Mouse (Mus musculus) layer of hippocampus, adult 2 months (tissue): Measurements from ENCODE around the gene Il16. TPM values are rescaled to one million over a fixed set of nuclear protein-coding genes. Genes with fewer than 3 reads are reported as not detected.
A peak's percentile ranks its signal among the peaks of the same experiment; 100 is the strongest.

ENCODE experiments used
- DNase-seq, 2 experiments: peaks; one replicate each; pipeline ENCODE4 v3.0.0; 2022; ENCODE audit warnings: low spot score in 2 of 2
- H3K27ac ChIP-seq: fragments of 200-600 bp; 2 replicates; pipeline ENCODE4 v1.8.1; 2022
- H3K4me3 ChIP-seq: fragments of 200-600 bp; 2 replicates; pipeline ENCODE4 v1.8.1; 2022; ENCODE audit warnings: mild to moderate bottlenecking
- CTCF ChIP-seq: fragments of 200-600 bp; conservative IDR thresholded peaks from 2 replicates; pipeline ENCODE4 v1.8.1; 2022; ENCODE audit warnings: antibody characterized with exemption, mild to moderate bottlenecking, moderate library complexity
- total RNA-seq, 2 experiments: library from RNA; stranded (reverse); gene quantifications; 2 replicates each; pipeline ENCODE4 v1.2.3; 2021

Gene Il16
- total RNA-seq, 2 experiments from 2014 or later = 67.3 to 70.3 TPM

DNA sequence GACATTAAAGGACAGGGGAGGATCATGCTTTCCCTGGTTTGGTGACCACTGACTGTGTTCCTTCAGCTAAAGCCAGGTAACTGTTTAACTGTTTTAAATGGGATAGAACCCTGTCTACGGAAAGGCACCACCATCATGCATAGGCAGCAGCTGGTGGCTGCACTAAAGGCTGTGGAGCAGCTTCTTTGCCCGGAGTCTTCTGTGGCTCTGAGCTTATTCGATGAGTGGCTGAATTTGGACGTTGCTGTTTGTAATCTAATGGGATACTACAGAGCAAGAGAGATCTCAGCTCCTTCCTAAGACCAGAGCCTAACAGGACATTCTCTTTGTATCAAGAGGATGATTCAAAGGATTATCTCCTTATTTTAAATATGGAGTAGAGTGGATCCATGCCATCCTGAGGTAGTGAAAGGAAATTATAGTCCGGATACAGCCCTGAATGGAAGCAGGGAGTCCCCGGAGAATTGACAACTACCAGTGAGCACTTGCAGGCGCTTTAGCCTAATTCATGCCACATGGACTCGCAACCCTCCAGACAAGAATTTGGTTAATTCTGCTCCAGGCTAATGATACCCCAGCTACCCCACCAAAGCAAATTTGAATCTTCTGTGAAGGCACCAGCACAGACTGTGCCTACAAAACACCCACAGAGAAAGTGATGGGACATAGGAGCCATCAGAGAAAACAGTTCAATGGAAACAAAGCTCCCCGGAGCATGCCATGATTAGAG, 42.3 kb downstream of the Il16 start:
- DNase-seq = no peak
- no peak overlapping the region for H3K4me3 ChIP-seq
- peak overlapping the region; percentile 33 for H3K27ac ChIP-seq
- no peak for TF ChIP-seq CTCF

DNA sequence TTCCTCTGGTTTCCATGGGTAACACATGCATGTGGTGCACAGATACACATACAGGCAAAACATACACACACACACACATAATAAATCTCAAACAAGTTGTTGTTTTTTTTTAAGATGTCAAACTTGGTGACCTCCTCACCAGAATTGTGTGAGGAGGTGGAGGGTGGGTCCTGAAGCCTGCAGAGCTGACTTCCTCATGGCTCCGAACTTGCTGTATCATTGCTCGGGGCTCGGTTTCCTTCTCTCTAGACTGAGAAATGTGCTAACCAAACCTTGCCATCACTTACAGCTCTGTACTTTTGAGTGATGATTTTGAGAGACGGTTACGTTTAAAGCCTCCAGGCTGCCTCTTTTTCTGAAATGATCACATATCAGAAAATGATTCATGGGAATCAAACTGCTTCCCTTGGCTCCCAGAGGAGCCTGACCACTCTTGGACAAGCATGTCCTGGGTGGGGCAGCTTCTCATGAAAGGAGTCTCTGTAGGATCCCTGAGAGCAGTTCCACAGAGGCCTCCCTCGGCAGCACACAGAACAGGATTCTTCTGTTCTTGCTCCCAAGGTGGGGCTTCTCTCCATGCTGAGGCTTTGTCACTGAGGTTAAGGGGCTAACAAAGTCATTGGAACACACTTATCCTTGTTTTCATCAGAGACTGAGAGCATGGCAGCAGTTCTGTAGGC, 46.3 kb downstream of the Il16 start:
- no peak overlapping the region for H3K27ac ChIP-seq
- TF ChIP-seq CTCF = no peak
- no peak overlapping the region for H3K4me3 ChIP-seq
- no peak for DNase-seq

DNA sequence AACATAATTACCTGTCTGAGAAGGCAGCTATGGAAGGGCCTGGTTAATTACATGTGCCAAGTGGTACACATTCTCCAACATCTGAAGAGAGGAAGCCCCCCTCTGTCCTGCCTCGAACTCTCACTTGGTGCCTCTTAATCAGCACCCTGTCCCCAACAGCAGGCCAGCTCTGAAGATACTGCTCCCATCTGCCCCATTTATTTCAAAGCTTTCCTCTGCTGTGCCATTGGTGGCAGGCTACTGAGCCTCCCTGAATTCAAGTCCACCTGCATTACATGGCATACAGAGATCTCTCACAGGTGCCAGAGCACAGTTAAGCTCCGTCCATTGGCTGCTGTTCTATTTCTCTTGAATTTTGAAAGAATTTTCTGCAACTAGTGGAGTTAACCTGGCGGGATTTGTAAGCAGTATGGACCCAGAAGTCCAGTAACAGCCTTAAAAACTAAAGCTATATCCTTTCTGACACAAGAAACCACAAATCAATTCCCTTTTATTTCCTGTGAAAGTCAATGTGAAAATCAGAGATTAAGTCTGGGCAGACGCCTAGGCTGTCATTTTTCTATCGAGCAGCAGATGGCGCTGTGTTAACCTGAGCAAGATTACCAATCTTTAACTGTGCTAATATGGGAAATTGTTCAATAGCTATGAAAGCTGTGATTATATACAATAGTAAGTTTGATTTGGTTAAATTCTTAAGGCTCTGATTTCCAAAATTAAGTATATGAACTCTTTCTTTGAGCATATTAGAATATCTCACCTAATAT, 49.9 kb downstream of the Il16 start:
- peak; percentile 91 for TF ChIP-seq CTCF
- peak; percentile 19 to 44 for DNase-seq
- H3K4me3 ChIP-seq = no peak overlapping the region
- no peak overlapping the region for H3K27ac ChIP-seq

GRCm38 (mm10) chr7:83682640-83683274, 62.8 kb downstream of the Il16 start:
- DNase-seq = peak; percentile 44 to 53
- Histone ChIP-seq H3K27ac (peak overlapping the region; percentile 61), H3K4me3 (no peak overlapping the region; the same call in 1 of the 2 replicates)
- TF ChIP-seq CTCF = no peak

- no peak for DNase-seq
- H3K27ac ChIP-seq = no peak overlapping the region
- no peak overlapping the region for H3K4me3 ChIP-seq
- no peak for TF ChIP-seq CTCF
Observed at GRCm38 (mm10) chr7:83678506-83678905, 67.0 kb downstream of the Il16 start.

GRCm38 (mm10) chr7:83677296-83677695, 68.2 kb downstream of the Il16 start:
- no peak for TF ChIP-seq CTCF
- no peak for DNase-seq
- Histone ChIP-seq H3K4me3 (no peak overlapping the region), H3K27ac (no peak overlapping the region)

DNA sequence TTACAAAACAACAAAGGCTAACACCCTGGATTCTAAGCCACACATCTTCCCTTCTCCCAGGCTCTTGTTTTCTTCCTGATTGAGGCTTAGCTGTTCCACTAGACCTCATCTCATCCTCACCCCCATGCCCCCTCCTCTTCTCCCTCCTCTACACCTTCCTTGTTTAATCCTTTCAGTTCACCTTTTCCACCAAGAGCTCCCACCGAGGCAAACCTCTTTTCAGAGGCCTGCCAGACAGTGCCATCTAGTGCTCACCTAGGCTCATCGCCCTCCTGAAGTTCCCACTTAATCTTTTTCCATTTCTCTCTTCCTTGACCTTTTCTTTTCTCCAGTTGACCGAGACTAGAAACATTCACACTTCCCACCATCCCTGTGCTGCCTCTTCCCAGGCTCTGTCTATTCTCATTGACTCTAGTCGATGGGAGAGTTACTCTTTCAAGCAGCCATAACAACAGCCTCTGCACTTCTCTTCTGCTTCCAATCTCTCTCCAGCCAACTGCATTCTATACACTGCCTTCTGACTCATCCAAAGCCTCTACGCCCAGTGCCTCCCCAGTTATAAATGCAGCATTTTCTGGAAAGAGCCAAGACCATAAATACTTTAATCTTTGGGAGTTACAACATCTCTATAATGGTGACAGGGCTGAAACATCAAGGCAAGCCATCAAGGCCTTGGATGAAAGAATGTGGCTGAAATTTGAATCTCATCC, 69.8 kb downstream of the Il16 start:
- Histone ChIP-seq H3K27ac (no peak overlapping the region), H3K4me3 (no peak overlapping the region)
- peak; percentile 84 for TF ChIP-seq CTCF
- no peak for DNase-seq

DNA sequence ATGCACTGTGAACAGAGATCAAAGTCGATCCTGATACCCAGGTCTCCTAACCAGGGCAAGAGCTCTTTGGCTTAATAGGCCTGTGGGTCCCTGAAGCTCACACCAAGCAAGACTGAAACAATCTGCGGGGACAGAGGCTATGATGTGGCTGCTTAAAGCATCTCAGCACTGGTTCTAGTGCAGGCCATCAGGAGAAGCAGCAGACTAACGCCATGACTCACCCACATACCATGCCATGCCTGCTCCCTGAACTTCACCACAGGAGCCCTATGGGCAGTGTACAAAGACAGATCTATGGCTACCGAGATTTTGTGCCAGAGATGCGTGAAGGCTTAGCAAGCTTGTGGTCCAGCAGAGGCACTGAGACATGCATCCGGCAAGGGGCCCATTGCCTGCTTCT, 74.0 kb downstream of the Il16 start:
- no peak overlapping the region for H3K4me3 ChIP-seq
- no peak for DNase-seq
- H3K27ac ChIP-seq = no peak overlapping the region
- TF ChIP-seq CTCF = no peak

DNA sequence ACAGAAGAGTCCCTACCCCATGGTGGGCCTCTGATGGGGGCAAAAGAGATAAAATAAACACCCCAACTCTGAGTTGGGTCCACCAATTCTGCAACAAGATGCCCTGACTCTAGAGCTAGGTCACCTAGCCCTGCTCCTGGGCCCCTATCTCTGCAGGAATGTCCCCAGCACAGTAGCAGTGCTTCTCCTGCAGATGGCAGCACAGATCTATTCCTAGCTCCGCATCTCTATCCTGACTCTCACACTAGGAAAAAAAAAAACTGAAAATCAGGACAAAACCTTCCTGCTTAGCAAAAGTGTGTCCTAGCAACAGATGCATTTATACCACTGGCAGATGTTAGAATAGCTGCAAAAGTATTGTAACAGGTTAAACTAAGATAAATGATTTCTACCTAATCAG, 76.8 kb downstream of the Il16 start:
- DNase-seq = peak; percentile 65 to 70
- TF ChIP-seq CTCF = peak; percentile 98
- H3K27ac ChIP-seq = 0 out of 2 replicates have a peak overlapping the region, but pooled peaks have one; percentile 14
- no peak overlapping the region for H3K4me3 ChIP-seq

DNA sequence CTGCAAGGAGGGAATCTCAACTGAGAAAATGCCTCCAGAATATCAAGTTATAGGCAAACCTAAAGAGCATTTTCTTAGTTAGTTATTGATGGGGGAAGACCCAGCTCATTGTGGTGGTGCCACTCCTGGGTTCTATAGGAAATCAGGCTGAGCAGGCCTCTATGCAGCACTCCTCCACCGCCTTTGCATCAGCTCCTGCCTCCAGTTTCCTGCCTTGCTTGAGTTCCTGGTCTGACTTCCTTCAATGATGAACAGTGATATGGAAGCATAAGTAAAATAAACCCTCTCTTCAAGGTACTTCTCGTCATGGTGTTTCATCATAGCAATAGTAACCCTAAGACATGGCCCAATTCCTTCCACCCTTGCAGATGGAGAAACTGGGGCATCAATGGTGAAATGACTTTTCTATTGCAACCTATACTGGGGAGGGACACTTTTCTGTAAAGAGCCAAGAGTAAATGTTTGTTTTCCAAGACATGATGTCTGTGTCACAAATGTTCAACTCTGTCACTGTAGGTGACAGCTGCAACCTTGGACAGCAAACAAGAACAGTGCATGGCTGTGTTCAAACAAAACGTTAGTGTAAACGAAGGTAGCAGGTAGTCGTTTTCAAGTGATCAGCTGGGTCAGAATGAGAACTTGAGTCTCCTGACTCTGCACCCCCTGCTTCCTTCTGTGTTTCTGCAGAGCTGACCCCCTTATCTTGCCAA, 77.4 kb downstream of the Il16 start:
- DNase-seq = peak in 1 of 2 experiments; percentile 4

DNA sequence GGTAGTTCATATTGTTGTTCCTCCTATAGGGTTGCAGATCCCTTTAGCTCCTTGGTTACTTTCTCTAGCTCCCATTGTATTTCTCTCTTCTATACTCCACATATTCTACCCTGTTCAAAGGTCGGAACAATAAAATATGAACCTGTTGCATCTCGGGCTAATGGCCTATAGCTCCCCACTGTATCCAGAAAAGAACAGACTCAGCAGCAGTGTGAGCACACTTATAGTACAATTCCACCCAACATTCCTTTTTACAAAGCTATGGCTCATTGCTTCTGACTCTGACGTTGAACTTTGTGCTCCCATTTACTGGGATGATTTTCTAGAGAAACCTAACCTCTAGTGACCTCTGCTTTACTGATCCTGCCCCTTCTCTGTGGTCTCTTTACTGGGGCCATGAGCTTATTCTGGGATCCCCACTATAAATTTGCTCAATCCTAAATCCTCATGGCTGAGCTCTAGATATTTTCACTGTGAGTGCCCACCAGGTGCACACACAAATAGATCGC, 79.4 kb downstream of the Il16 start:
- Histone ChIP-seq H3K27ac (no peak overlapping the region), H3K4me3 (no peak overlapping the region)
- TF ChIP-seq CTCF = no peak
- DNase-seq = no peak

More for the DNA sequence above, 77.4 kb downstream of the Il16 start:
- no peak for TF ChIP-seq CTCF
- Histone ChIP-seq H3K4me3 (no peak overlapping the region), H3K27ac (no peak overlapping the region)
